Mouse (Mus musculus): ENCODE results near the gene B4galt3. TPM values are rescaled to one million over a fixed set of nuclear protein-coding genes. Genes with fewer than 3 reads are reported as not detected.

Gene B4galt3
- polyA plus RNA-seq (2017; shearing (Covaris generic)), result 44.1 TPM

DNA sequence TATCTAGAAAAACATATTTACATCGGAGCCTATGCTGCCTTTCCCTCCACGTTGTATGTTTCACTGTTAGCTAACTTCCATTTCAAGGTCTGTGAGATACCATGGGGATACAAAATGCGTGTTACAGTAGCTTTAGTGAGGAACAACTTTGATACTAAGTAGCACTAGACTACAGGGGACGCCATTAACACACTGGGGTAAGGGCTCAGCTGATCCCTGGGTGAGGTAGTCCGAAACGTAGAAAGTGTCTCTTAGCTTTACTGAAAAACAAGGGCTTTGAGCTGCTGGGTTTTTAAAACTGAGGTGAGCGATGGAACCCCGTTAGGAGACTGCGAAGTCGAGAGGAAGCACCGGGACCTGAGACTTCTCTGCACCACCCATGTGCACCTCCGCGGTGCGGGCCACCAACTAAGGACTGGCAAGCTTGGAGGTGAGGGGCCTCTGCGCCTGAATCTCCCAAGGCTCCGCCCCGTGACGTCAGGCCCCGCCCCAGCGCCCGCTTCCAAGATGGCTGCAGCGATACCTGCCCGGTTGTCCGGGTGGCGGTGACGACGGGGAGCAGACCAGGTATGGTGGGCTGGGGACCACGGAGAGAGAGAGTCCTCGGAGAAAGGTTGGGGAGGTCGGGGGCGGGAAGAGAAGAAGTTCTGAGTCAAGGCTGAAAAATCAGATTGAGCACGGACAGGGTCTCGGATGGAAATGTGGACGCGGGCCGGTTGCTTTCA lies at the start of gene B4galt3:
Gene B4galt3, plus strand, starts transcription at position 481 of the 725 bp plus-strand sequence.

DNA sequence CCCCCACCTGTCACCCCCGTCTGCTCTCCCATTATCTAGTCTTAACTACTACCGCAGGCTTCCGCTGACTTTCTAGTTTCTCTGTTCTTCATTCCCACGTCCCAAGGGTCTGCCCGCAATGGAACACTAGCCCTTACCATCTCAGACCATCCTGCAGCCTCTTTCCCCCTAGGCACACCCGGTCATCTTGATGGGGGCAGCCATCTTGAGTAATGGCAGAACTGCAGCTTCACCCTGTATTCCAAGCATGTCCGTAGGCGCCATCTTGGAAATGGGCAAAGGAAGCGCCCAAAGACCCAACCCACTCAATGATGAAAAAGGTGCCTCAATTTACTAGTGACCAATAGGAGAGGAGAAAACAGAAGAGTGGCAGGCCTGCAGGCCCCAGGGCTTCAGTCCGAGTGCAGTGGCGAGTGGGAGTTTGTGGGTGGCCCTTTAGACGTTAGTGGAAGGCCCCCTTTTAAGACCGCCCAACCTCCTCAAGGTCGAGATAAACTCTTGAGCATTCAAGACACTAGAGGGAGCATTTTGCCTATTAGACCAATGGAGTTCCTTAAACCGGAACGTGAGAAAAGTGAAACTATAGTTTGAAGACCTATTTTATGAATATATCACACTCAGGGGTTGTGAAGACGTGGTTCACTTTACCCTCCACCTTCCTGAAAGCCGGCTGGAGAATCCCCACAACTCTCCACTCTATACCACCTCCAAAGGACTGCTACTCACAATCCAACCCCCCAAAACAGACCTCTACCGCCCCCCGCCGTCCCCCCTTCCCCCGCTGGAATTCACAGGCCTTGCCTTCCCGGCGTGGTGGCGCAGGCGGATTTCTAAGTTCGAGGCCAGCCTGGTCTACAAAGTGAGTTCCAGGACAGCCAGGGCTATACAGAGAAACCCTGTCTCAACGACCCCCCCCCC lies 47.6 kb upstream of the B4galt3 start, which contains the start of gene Tomm40l:
Gene Tomm40l, minus strand, starts transcription at position 277 of the 918 bp plus-strand sequence.

DNA sequence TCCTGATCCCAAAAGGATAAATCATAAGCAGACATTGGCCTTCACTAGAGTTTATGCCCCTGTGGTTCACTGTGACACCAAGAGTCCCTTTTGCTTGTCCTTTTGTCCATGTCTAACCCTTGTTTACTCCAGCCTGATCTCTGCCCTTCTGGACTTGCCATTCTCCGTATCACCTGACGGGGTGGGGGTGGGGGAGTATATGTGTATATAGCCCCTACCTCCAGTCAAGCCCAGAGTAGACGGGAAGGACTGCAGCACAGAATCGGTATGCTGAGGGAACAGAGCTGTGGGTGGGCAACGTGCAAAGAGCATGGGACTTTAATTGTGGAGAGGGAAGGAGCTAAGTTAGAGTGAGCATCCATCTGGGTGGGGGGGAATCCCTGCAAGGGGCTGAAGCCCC lies 45.3 kb upstream of the B4galt3 start, which contains the start of gene Apoa2:
Gene Apoa2, plus strand, starts transcription at position 198 of the 400 bp plus-strand sequence.

DNA sequence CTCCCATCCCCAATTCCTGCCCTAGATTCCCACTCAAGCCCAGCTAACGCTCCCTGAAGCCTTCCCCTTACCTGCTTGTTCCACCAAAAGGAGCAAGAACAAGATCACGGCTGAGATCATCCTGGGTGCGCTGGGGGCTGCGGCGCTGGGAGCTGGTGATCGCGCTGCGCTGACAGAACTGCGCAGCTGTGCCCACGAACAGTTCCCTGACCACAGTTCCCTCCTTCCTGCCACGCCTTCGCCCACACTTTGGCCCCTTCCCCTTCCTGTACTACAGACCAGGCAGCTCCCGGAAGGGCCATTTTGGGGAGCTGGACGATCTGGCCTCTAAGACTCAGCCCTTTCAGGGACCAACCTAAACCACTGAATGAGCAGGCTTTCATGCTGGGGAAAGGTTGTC lies 36.0 kb upstream of the B4galt3 start, which contains the start of gene Fcer1g:
Gene Fcer1g, minus strand, starts transcription at position 240 of the 400 bp plus-strand sequence.

DNA sequence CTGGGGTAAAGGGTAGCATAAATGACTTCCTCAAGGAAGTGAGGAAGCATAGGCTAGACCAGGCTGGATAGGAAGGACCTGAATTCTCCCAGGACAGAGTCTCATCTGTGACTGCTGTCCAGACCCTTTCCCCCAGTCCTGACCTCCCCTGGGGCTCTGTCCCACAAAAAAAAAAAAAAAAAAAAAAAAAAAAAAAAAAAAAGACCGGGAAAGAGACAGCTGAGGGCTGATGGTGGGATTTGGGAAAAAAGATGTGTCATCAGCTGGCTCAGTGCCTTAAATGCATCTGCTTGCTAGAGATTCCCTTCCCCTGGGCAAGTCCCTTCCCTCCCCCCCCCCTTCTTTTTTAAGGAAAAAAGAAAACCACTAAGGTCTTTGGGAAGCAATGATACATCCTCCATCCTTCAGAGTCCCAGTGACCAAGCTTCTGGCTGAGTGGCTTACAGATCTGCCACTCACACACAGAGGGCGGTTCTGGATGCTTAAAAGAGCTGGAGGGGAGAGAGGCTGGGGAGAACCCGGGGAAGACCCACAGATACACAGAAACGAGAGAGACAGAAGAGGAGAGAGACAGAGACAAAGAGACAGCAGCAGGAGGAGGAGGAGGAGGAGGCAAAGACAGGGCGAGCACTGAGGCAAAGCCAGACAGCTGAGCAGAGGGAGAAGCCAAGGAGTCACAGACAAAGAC lies 20.1 kb upstream of the B4galt3 start, which contains the start of gene Adamts4:
Gene Adamts4, plus strand, starts transcription at position 509 of the 688 bp plus-strand sequence.

DNA sequence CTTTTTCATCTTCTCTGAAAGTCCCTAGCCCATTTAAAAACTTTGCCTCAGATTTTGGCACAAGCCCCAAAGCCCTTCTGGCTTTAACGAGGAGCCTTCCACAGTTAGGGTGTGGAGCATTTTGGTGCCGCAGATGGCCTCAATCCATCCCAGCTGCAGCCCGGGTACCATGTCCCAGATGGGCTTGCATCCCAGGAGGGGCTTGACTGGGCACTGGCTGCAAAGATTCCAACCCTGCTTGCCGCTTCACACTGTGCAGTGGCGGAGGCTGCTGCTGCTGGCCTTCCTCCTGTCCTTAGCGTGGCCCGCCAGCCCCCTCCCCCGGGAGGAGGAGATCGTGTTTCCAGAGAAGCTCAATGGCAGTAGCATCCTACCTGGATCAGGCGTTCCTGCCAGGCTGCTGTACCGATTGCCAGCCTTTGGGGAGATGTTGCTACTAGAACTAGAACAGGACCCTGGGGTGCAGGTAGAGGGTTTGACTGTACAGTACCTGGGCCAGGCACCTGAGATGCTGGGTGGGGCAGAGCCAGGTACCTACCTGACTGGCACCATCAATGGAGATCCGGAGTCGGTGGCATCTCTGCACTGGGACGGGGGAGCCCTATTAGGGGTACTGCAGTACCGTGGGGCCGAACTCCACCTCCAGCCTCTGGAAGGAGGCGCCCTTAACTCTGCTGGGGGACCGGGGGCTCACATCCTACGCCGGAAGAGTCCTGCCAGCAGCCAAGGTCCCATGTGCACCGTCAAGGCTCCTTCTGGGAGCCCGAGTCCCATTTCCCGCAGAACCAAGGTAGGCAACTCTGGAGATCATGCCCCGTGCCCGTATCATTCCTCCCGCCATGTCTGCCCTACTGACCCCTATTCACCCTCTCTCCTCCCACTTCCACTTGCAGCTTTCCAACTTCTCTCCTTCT lies 19.2 kb upstream of the B4galt3 start, which contains the start of gene Ndufs2:
Gene Ndufs2, minus strand, starts transcription at position 709 of the 914 bp plus-strand sequence.

DNA sequence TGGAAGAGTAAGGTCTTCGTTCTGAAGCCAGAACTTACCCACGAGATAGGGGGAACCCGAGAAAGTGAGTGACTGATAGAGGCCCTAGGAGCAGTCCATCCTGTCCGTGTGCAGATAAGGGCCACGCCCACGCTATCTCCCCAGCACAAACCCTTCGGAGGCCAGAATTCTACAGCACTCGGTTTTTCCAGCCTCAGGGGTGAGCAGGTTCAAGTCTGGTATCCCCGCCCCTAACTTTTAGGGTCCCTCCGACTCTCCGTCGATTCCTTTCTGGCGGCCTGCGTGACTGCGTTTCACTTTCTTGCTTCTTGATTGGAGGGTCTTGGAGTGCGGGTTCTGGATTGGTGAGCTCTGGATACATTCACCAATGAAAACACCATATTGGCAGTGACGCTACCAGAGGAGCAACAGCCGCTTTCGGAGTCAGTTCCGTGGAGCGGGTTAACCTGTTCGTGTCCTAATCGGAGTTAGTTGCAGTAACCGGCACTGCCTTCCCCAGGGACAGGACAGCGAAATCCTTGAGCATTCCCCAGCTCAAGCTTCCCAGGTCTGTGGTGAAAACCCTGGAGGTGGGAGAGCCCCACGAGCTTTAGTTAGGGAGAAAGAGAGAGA lies 10.9 kb downstream of the B4galt3 start, which contains the start of gene Ppox:
Gene Ppox, minus strand, starts transcription at position 271 of the 612 bp plus-strand sequence.

DNA sequence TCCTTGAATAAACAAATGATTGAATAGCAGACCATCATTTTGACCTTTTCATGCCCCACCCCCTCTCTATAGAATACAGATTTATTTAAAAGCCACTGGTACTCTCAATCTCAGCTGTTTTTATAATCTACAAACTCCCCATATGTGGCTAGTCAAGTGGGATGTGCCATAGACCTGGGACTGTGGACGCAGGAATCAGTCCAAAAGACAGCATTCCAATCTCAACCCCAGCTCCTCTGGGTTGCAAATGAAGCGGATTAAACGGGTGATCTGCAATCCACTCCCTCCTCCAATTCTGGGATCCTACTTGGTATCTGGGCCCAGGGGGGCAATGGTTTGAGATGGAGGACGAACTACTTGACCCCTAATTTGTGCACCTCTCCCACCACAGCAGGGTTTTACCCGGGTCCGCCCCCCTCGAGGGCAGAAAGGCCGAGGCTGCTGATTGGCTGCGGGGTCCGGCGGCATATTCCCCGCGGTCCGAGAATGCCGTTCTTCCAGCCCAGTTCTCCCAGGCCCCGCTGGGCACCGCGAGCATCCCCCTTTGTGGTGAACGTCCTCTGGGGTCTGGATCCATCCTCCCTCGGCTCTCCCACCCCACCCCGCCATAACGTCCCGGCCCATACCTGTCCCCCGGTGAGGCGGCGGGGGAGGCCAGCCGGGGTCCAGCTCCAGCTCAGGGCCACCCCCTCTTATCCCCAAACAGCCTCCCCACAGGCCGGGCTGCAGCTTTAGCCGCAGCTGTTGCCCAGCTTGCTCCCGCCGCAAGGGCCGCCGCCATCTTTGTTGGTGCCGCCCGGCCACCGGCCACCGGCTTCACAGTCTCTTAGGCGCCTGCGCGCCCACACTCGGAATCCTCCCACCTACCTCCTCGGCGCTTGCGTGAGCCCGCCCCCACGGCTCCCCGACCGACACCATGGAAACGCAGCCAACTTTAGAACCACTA lies 17.3 kb downstream of the B4galt3 start, which contains the start of gene Usp21:
Gene Usp21, minus strand, starts transcription at position 856 of the 946 bp plus-strand sequence.

DNA sequence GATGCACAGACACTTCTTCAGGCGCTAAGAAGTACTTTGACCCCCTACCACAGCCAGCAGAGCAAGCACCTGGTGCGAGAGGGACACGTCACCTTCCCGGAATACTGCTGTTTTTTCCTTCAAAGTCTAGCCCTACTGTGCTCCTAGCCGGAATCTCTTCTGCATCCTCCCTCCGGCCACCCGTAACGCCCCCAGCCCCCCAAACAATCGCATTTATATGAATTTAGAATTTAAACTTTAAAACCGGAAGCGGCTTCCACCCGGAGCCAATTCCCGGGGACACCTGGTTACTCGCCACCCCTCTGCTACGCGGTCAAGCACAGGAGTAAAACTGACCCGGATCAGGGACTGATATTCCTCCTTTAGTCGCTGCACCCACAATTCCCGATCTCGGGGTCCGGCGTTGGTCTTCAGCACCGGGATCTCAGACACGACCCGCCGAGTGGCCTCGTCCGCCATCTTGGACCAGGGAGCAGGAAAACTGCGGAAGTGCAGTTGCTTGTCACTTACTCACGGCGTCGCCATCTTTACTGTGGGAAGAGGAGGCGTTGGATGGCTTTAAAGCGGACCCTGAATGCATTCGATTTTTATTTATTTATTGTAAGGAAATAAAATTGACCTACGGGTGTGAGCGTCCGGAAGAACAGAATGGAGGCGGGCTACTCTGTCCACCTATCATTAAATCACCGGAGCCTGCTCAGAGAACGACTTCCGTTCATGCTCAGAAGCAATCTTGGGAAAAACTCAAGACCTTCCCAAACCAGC lies 24.4 kb downstream of the B4galt3 start, which contains the start of gene Ufc1:
Gene Ufc1, minus strand, starts transcription at position 727 of the 765 bp plus-strand sequence.

Other genes starting within 250 kb of the B4galt3 start
- 1.1 TPM for gene Fcgr3, start 205.4 kb upstream of the B4galt3 start, polyA plus RNA-seq (2017; shearing (Covaris generic))
- 2.8 TPM for gene Cfap126, start 156.4 kb upstream of the B4galt3 start, polyA plus RNA-seq (2017; shearing (Covaris generic))
- 112 TPM for gene Sdhc, start 119.7 kb upstream of the B4galt3 start, polyA plus RNA-seq (2017; shearing (Covaris generic))
- gene Mpz, start 119.6 kb upstream of the B4galt3 start, polyA plus RNA-seq (2017; shearing (Covaris generic)), result not detected
- gene Pcp4l1, start 74.1 kb upstream of the B4galt3 start, polyA plus RNA-seq (2017; shearing (Covaris generic)), result not detected
- 0.15 TPM for gene Nr1i3, start 56.4 kb upstream of the B4galt3 start, polyA plus RNA-seq (2017; shearing (Covaris generic))
- 26.0 TPM for gene Tomm40l, start 47.8 kb upstream of the B4galt3 start, polyA plus RNA-seq (2017; shearing (Covaris generic))
- not detected for gene Apoa2, start 45.3 kb upstream of the B4galt3 start, polyA plus RNA-seq (2017; shearing (Covaris generic))
- gene Fcer1g, start 36.0 kb upstream of the B4galt3 start, polyA plus RNA-seq (2017; shearing (Covaris generic)), result not detected
- 0.69 TPM for gene Adamts4, start 19.9 kb upstream of the B4galt3 start, polyA plus RNA-seq (2017; shearing (Covaris generic))
- gene Ndufs2, start 18.9 kb upstream of the B4galt3 start, polyA plus RNA-seq (2017; shearing (Covaris generic)), result 99.2 TPM
- gene Ppox, start 10.9 kb downstream of the B4galt3 start, polyA plus RNA-seq (2017; shearing (Covaris generic)), result 62.5 TPM
- 51.2 TPM for gene Usp21, start 17.7 kb downstream of the B4galt3 start, polyA plus RNA-seq (2017; shearing (Covaris generic))
- 55.5 TPM for gene Ufc1, start 24.7 kb downstream of the B4galt3 start, polyA plus RNA-seq (2017; shearing (Covaris generic))
- gene Dedd, start 58.8 kb downstream of the B4galt3 start, polyA plus RNA-seq (2017; shearing (Covaris generic)), result 28.1 TPM
- 26.6 TPM for gene Nit1, start 75.3 kb downstream of the B4galt3 start, polyA plus RNA-seq (2017; shearing (Covaris generic))
- 113 TPM for gene Pfdn2, start 75.3 kb downstream of the B4galt3 start, polyA plus RNA-seq (2017; shearing (Covaris generic))
- gene Klhdc9, start 90.5 kb downstream of the B4galt3 start, polyA plus RNA-seq (2017; shearing (Covaris generic)), result not detected
- 0.24 TPM for gene Nectin4, start 99.8 kb downstream of the B4galt3 start, polyA plus RNA-seq (2017; shearing (Covaris generic))
- 148 TPM for gene Arhgap30, start 118.6 kb downstream of the B4galt3 start, polyA plus RNA-seq (2017; shearing (Covaris generic))
- gene Usf1, start 141.0 kb downstream of the B4galt3 start, polyA plus RNA-seq (2017; shearing (Covaris generic)), result 56.8 TPM
- gene Tstd1, start 148.5 kb downstream of the B4galt3 start, polyA plus RNA-seq (2017; shearing (Covaris generic)), result not detected
- 0.56 TPM for gene F11r, start 167.2 kb downstream of the B4galt3 start, polyA plus RNA-seq (2017; shearing (Covaris generic))
- 5.7 TPM for gene Alyref2, start 233.2 kb downstream of the B4galt3 start, polyA plus RNA-seq (2017; shearing (Covaris generic))

Data from effector memory CD4-positive, alpha-beta T cell, adult 7 months (primary cell).